Mouse (Mus musculus): ENCODE data around the gene Dars. TPM values are rescaled to one million over a fixed set of nuclear protein-coding genes. Genes with fewer than 3 reads are reported as not detected.

Gene Dars
- polyA plus RNA-seq, 1 experiment from 2014 or later = 159 TPM

- no peak for ATAC-seq (ENCODE audit: low read depth)
- peaks cover 13% of the 10 kb centered on the region for H3K4me1 ChIP-seq (replicated peaks)
- no peak overlapping the region for H3K27ac ChIP-seq (replicated peaks)
- no peak overlapping the region for H3K4me2 ChIP-seq
- H3K9ac ChIP-seq = no peak overlapping the region
- 69% methylated on average over 9 of the region's 9 CpGs for WGBS
- no peaks in the 10 kb centered on the region for H3K9me3 ChIP-seq
- H3K4me3 ChIP-seq = no peak overlapping the region
- H3K36me3 ChIP-seq = no peaks in the 10 kb centered on the region
- H3K27me3 ChIP-seq = no peaks in the 10 kb centered on the region
Observed at GRCm38 (mm10) chr1:128443890-128444839, 27.0 kb upstream of the Dars start.

- H3K27me3 ChIP-seq = no peaks in the 10 kb centered on the region
- H3K4me1 ChIP-seq (replicated peaks) = peaks cover 13% of the 10 kb centered on the region
- H3K4me3 ChIP-seq = no peak overlapping the region
- H3K4me2 ChIP-seq = no peak overlapping the region
- no peak for ATAC-seq (ENCODE audit: low read depth)
- no peak overlapping the region for H3K9ac ChIP-seq
- no peak overlapping the region for H3K27ac ChIP-seq (replicated peaks)
- no peaks in the 10 kb centered on the region for H3K36me3 ChIP-seq
- no peaks in the 10 kb centered on the region for H3K9me3 ChIP-seq
- WGBS = 49% methylated on average over 5 of the region's 5 CpGs
Observed at GRCm38 (mm10) chr1:128441129-128441473, 23.9 kb upstream of the Dars start.

- WGBS = 45% methylated on average over 16 of the region's 16 CpGs
- ATAC-seq (ENCODE audit: low read depth) = no peak
- no peak overlapping the region for H3K4me3 ChIP-seq
- no peak overlapping the region for H3K4me2 ChIP-seq
- H3K27ac ChIP-seq (replicated peaks) = no peak overlapping the region
- no peaks in the 10 kb centered on the region for H3K36me3 ChIP-seq
- H3K9ac ChIP-seq = 0 out of 2 replicates have a peak overlapping the region, but pooled peaks have one; percentile 26
- no peaks in the 10 kb centered on the region for H3K27me3 ChIP-seq
- no peaks in the 10 kb centered on the region for H3K9me3 ChIP-seq
- peaks cover 13% of the 10 kb centered on the region for H3K4me1 ChIP-seq (replicated peaks)
Observed at GRCm38 (mm10) chr1:128440386-128441128, 23.4 kb upstream of the Dars start.

- Histone ChIP-seq H3K9me3 (no peaks in the 10 kb centered on the region), H3K36me3 (no peaks in the 10 kb centered on the region), H3K4me2 (no peak overlapping the region), H3K4me1 (replicated peaks) (peaks cover 13% of the 10 kb centered on the region), H3K27me3 (no peaks in the 10 kb centered on the region), H3K4me3 (no peak overlapping the region), H3K9ac (no peak overlapping the region), H3K27ac (replicated peaks) (no peak overlapping the region)
- ATAC-seq (ENCODE audit: low read depth) = no peak
- 81% methylated on average over 4 of the region's 4 CpGs for WGBS
Observed at GRCm38 (mm10) chr1:128439618-128440017, 22.4 kb upstream of the Dars start.

GRCm38 (mm10) chr1:128438526-128438925 lies 21.4 kb upstream of the Dars start:
- Histone ChIP-seq H3K4me1 (replicated peaks) (peaks cover 13% of the 10 kb centered on the region), H3K4me2 (no peak overlapping the region), H3K9ac (no peak overlapping the region), H3K27ac (replicated peaks) (no peak overlapping the region), H3K4me3 (no peak overlapping the region), H3K36me3 (no peaks in the 10 kb centered on the region), H3K27me3 (no peaks in the 10 kb centered on the region), H3K9me3 (no peaks in the 10 kb centered on the region)
- WGBS = 87% methylated on average over 5 of the region's 5 CpGs
- no peak for ATAC-seq (ENCODE audit: low read depth)

- H3K4me1 ChIP-seq (replicated peaks) = peaks cover 13% of the 10 kb centered on the region
- H3K9me3 ChIP-seq = no peaks in the 10 kb centered on the region
- H3K4me3 ChIP-seq = no peak overlapping the region
- WGBS = 58% methylated on average over 1 of the region's 1 CpGs
- ATAC-seq (ENCODE audit: low read depth) = no peak
- H3K9ac ChIP-seq = no peak overlapping the region
- no peak overlapping the region for H3K4me2 ChIP-seq
- no peaks in the 10 kb centered on the region for H3K27me3 ChIP-seq
- no peaks in the 10 kb centered on the region for H3K36me3 ChIP-seq
- H3K27ac ChIP-seq (replicated peaks) = no peak overlapping the region
Observed at GRCm38 (mm10) chr1:128437276-128437675, 20.1 kb upstream of the Dars start.

GRCm38 (mm10) chr1:128436015-128436414 lies 18.8 kb upstream of the Dars start:
- 89% methylated on average over 3 of the region's 3 CpGs for WGBS
- Histone ChIP-seq H3K9ac (no peak overlapping the region), H3K4me1 (replicated peaks) (peaks cover 9% of the 10 kb centered on the region), H3K27me3 (no peaks in the 10 kb centered on the region), H3K4me3 (no peak overlapping the region), H3K4me2 (no peak overlapping the region), H3K9me3 (no peaks in the 10 kb centered on the region), H3K27ac (replicated peaks) (no peak overlapping the region), H3K36me3 (no peaks in the 10 kb centered on the region)
- no peak for ATAC-seq (ENCODE audit: low read depth)

- Histone ChIP-seq H3K36me3 (no peaks in the 10 kb centered on the region), H3K4me3 (no peak overlapping the region), H3K4me1 (replicated peaks) (peaks cover 4% of the 10 kb centered on the region; the same call in 1 of the 2 replicates), H3K4me2 (no peak overlapping the region), H3K27me3 (no peaks in the 10 kb centered on the region), H3K27ac (replicated peaks) (no peak overlapping the region), H3K9ac (no peak overlapping the region), H3K9me3 (no peaks in the 10 kb centered on the region)
- no peak for ATAC-seq (ENCODE audit: low read depth)
- 73% methylated on average over 4 of the region's 4 CpGs for WGBS
Observed at GRCm38 (mm10) chr1:128435551-128435950, 18.4 kb upstream of the Dars start.

GRCm38 (mm10) chr1:128424928-128425327 lies 7.8 kb upstream of the Dars start:
- H3K9ac ChIP-seq = no peak overlapping the region
- no peaks in the 10 kb centered on the region for H3K36me3 ChIP-seq
- WGBS = 91% methylated on average over 3 of the region's 3 CpGs
- no peaks in the 10 kb centered on the region for H3K4me1 ChIP-seq (replicated peaks)
- H3K4me2 ChIP-seq = no peak overlapping the region
- no peak overlapping the region for H3K27ac ChIP-seq (replicated peaks)
- H3K27me3 ChIP-seq = no peaks in the 10 kb centered on the region
- no peak overlapping the region for H3K4me3 ChIP-seq
- H3K9me3 ChIP-seq = no peaks in the 10 kb centered on the region
- ATAC-seq (ENCODE audit: low read depth) = no peak

- H3K9ac ChIP-seq = no peak overlapping the region
- no peak; the same call in 1 of the 2 replicates for ATAC-seq (ENCODE audit: low read depth)
- no peaks in the 10 kb centered on the region for H3K27me3 ChIP-seq
- H3K9me3 ChIP-seq = no peaks in the 10 kb centered on the region
- peaks cover 6% of the 10 kb centered on the region for H3K4me1 ChIP-seq (replicated peaks)
- 0 out of 2 replicates have a peak overlapping the region, but pooled peaks have one; percentile 0 for H3K27ac ChIP-seq (replicated peaks)
- peak overlapping the region; percentile 86 for H3K4me3 ChIP-seq
- 39% methylated on average over 5 of the region's 5 CpGs for WGBS
- peak overlapping the region; percentile 75 for H3K4me2 ChIP-seq
- H3K36me3 ChIP-seq = peaks cover 14% of the 10 kb centered on the region
Observed at GRCm38 (mm10) chr1:128417533-128417888, 343 bp upstream of the Dars start.

GRCm38 (mm10) chr1:128411141-128411540 lies 6.0 kb downstream of the Dars start:
- Histone ChIP-seq H3K4me2 (no peak overlapping the region), H3K27me3 (no peaks in the 10 kb centered on the region), H3K4me1 (replicated peaks) (peaks cover 10% of the 10 kb centered on the region; the same call in 1 of the 2 replicates), H3K4me3 (no peak overlapping the region), H3K36me3 (peaks cover 18% of the 10 kb centered on the region), H3K9ac (no peak overlapping the region), H3K27ac (replicated peaks) (no peak overlapping the region), H3K9me3 (no peaks in the 10 kb centered on the region)
- ATAC-seq (ENCODE audit: low read depth) = no peak
- 98% methylated on average over 5 of the region's 5 CpGs for WGBS

GRCm38 (mm10) chr1:128406846-128407245 lies 10.3 kb downstream of the Dars start:
- Histone ChIP-seq H3K4me2 (no peak overlapping the region), H3K36me3 (0 out of 2 replicates have a peak, but pooled peaks cover 8% of the 10 kb centered on the region), H3K4me1 (replicated peaks) (peaks cover 18% of the 10 kb centered on the region), H3K4me3 (no peak overlapping the region), H3K9ac (no peak overlapping the region), H3K9me3 (no peaks in the 10 kb centered on the region), H3K27me3 (no peaks in the 10 kb centered on the region), H3K27ac (replicated peaks) (peak overlapping the region; percentile 7; the same call in 1 of the 2 replicates)
- 21% methylated on average over 1 of the region's 1 CpGs for WGBS
- ATAC-seq (ENCODE audit: low read depth) = no peak
